Mouse (Mus musculus) lung, embryonic 14.5 days (tissue): ENCODE measurements around the gene Ercc6. TPM values are rescaled to one million over a fixed set of nuclear protein-coding genes. Genes with fewer than 3 reads are reported as not detected.

ENCODE experiments used
- ATAC-seq: fragments of 200-750 bp; cut with Nextera tagmentation; 2 replicates; pipeline ENCODE4 v1.8.0; 2017; ENCODE audit warnings: mild to moderate bottlenecking, moderate TSS enrichment, moderate library complexity; ENCODE audit not compliant: insufficient read depth
- DNase-seq: peaks from one replicate; pipeline ENCODE4 v3.0.0-alpha.2; 2015
- H3K27ac ChIP-seq: fragments of 300-500 bp; sonication (generic); 2 replicates; pipeline ENCODE4 v1.5.1; 2014; ENCODE audit warnings: low read depth, mild to moderate bottlenecking, moderate library complexity
- H3K27me3 ChIP-seq: fragments of 300-500 bp; sonication (generic); 2 replicates; pipeline ENCODE4 v1.6.1; 2014; ENCODE audit warnings: low read length, control low read depth; ENCODE audit not compliant: insufficient read depth
- H3K36me3 ChIP-seq: fragments of 300-500 bp; sonication (generic); 2 replicates; pipeline ENCODE4 v1.6.1; 2014; ENCODE audit warnings: control low read depth; ENCODE audit not compliant: insufficient read depth
- H3K4me1 ChIP-seq: fragments of 300-500 bp; sonication (generic); 2 replicates; pipeline ENCODE4 v1.6.1; 2014; ENCODE audit warnings: antibody characterized with exemption, control low read depth; ENCODE audit not compliant: insufficient read depth
- H3K4me2 ChIP-seq: fragments of 300-500 bp; sonication (generic); 2 replicates; pipeline ENCODE4 v1.6.1; 2014; ENCODE audit warnings: mild to moderate bottlenecking
- H3K4me3 ChIP-seq: fragments of 300-500 bp; sonication (generic); 2 replicates; pipeline ENCODE4 v1.5.1; 2014; ENCODE audit warnings: low read depth, low read length
- H3K9ac ChIP-seq: fragments of 300-500 bp; sonication (generic); 2 replicates; pipeline ENCODE4 v1.6.1; 2014
- H3K9me3 ChIP-seq: fragments of 300-500 bp; sonication (generic); 2 replicates; pipeline ENCODE4 v1.6.1; 2016; ENCODE audit warnings: low read depth, low read length, control low read depth
- CTCF ChIP-seq: IDR thresholded peaks from 2 replicates; pipeline ENCODE4 v1.5.1; 2016; ENCODE audit warnings: antibody characterized with exemption, low read depth
- WGBS: fragments of 180-500 bp; shearing (Covaris S2); extraction: QIAGEN DNeasy Blood & Tissue Kit; methylation state at CpG from one replicate; pipeline ENCODE4 v1.1.7; 2014; 5-methylcytosine and 5-hydroxymethylcytosine counted together
- polyA plus RNA-seq: library from polyadenylated mRNA; unstranded; fragments of >200 nt; fragmentation: Nextera tagmentation; extraction: Ambion mirVana; gene quantifications from 2 replicates; pipeline ENCODE4 v1.2.1, GENCODE M21; 2014

Ercc6 gene
- polyA plus RNA-seq, 1 experiment from 2014 or later = 18.8 TPM

DNA sequence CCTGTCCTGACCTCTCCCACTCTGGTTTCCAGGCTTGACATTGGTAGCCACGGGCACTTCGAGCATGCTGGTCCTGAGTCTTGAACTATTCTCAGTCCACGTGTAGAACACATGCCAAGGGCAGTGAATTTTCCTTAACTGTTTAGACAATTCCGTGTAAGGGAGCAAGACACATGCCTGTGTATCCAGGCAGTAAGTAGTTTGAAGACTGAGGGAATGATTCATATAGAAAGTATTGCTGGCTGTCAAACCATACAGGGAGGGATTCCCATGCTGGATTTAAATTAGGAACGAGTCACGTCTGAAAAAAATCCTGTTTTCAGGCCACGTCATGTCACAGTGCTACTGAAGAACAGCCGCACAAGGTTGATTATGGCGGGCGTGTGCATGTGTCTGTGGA is 7.0 kb upstream of the Ercc6 start:
- TF ChIP-seq CTCF = no peak
- DNase-seq (no peak), ATAC-seq (no peak)
- no peaks in the 10 kb centered on the region for H3K4me1 ChIP-seq
- WGBS = 80% methylated on average over 10 of the region's 10 CpGs
- no peaks in the 10 kb centered on the region for H3K36me3 ChIP-seq
- no peaks in the 10 kb centered on the region for H3K9me3 ChIP-seq
- H3K4me3 ChIP-seq = no peak overlapping the region
- H3K9ac ChIP-seq = no peak overlapping the region
- no peaks in the 10 kb centered on the region for H3K27me3 ChIP-seq
- H3K27ac ChIP-seq = no peak overlapping the region
- no peak overlapping the region for H3K4me2 ChIP-seq

DNA sequence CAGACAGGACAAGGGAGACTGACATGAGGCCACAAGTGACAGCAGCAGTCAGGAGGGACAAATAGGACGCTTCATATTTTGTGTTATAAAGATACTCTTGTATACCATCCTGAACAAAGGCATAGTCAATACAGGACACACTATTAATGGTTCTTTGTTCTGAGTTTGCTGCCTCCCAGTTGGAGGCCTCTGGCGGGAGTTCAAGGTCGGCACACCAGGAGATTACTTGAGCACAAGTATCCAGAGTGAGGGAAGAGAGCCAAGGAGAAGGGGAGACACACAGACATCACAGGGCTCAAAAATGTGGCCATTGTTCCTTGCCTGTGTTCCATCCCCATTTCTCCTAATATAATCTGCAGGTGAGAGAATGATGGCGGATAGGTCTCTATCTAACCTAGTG is 6.1 kb upstream of the Ercc6 start:
- Histone ChIP-seq H3K27me3 (no peaks in the 10 kb centered on the region), H3K4me3 (no peak overlapping the region), H3K27ac (no peak overlapping the region), H3K4me1 (no peaks in the 10 kb centered on the region), H3K9me3 (no peaks in the 10 kb centered on the region), H3K36me3 (no peaks in the 10 kb centered on the region), H3K4me2 (no peak overlapping the region), H3K9ac (no peak overlapping the region)
- TF ChIP-seq CTCF = no peak
- ATAC-seq = no peak
- no peak for DNase-seq
- WGBS = 85% methylated on average over 4 of the region's 4 CpGs

DNA sequence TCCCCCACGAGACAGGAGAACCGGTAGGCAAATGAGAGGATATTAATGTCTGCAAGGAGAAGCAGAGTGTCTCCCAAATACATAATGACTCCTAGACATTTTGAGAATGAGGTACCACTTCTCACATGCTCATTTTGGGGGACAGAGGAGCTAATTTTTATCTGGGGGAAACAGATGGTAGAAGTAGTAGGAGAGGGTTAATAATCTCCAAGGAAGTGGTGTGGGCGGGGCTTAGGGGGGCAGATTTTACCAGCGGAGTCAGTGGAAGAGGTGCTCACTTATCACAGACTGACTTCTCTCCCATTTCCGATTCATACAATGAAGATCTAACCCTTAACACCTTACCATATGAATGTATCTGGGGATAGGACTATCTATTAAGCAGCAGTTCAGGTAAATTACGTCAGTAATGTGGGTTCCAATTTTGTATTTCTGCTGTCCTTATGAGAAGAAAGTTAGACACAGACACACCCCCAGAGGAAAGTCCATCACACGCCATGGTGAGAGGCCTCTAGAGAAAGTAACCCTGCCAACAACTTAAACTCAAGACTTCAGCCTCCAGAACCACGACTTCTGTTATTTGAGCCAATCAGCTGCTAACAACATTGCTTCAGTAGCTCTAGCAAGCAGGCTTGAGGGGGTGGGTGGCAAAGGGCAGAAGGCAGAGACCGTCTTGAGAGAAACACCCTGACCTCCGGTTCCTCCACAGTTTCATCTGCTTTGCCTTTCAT is 5.1 kb upstream of the Ercc6 start:
- Histone ChIP-seq H3K27ac (no peak overlapping the region), H3K4me2 (no peak overlapping the region), H3K9ac (no peak overlapping the region), H3K27me3 (no peaks in the 10 kb centered on the region), H3K4me3 (no peak overlapping the region), H3K9me3 (no peaks in the 10 kb centered on the region), H3K36me3 (no peaks in the 10 kb centered on the region), H3K4me1 (no peaks in the 10 kb centered on the region)
- ATAC-seq = no peak
- no peak for DNase-seq
- WGBS = 41% methylated on average over 10 of the region's 10 CpGs
- TF ChIP-seq CTCF = no peak

DNA sequence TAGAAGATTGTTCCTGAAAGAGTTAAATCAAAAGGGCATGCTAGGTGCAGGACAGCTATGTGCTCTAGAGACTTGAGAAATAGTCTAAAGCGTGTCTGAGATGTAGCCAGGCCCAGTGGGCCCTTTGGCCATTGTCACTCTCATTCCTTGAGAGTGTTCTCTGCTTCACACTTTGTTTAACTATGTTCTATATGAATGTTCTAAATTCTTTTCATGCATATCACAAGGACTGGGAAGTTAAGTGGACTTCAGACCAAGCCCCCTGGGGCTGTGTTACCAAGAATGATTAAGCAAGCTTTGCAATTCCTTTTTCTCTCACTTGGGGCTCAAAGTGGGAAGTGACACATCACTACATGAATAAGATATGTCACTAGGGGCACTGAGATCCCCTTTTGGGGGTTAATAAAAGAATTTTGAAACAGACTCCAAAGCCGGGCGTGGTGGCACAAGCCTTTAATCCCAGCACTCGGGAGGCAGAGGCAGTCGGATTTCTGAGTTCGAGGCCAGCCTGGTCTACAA is 3.8 kb upstream of the Ercc6 start:
- no peak overlapping the region for H3K4me3 ChIP-seq
- 79% methylated on average over 6 of the region's 6 CpGs for WGBS
- TF ChIP-seq CTCF = no peak

DNA sequence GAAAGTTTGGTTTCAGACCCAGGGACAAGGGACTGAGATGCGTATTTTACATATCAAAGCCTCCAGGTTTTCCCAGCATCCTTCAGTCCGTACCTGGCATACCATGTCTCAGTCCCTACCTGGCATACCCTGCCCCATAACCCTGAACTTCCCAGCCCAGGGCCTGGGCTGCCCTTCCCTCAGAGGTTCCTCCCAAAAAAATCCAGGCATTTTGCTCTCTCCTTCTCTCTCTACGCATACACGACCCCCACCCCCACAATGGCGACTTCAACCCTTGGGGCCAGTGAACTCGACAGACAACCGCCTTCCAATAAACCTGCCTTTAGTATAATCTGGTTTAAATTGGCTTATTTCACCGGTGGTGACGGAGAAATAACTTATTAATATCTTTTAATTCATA is 409 bp upstream of the Ercc6 start:
- Histone ChIP-seq H3K9ac (peak overlapping the region; percentile 73), H3K36me3 (peaks cover 12% of the 10 kb centered on the region), H3K4me3 (peak overlapping the region; percentile 74), H3K4me2 (peak overlapping the region; percentile 85), H3K9me3 (no peaks in the 10 kb centered on the region), H3K4me1 (peaks cover 10% of the 10 kb centered on the region; the same call in 1 of the 2 replicates), H3K27me3 (no peaks in the 10 kb centered on the region), H3K27ac (no peak overlapping the region)
- no peak for TF ChIP-seq CTCF
- DNase-seq (no peak), ATAC-seq (peak; percentile 25; the same call in 1 of the 2 replicates)
- WGBS = 46% methylated on average over 9 of the region's 9 CpGs

More for the DNA sequence above, 3.8 kb upstream of the Ercc6 start:
- Histone ChIP-seq H3K9me3 (no peaks in the 10 kb centered on the region), H3K27ac (no peak overlapping the region), H3K9ac (no peak overlapping the region), H3K4me2 (no peak overlapping the region), H3K36me3 (no peaks in the 10 kb centered on the region), H3K27me3 (no peaks in the 10 kb centered on the region), H3K4me1 (peaks cover 6% of the 10 kb centered on the region; the same call in 1 of the 2 replicates)
- DNase-seq (no peak), ATAC-seq (no peak)

DNA sequence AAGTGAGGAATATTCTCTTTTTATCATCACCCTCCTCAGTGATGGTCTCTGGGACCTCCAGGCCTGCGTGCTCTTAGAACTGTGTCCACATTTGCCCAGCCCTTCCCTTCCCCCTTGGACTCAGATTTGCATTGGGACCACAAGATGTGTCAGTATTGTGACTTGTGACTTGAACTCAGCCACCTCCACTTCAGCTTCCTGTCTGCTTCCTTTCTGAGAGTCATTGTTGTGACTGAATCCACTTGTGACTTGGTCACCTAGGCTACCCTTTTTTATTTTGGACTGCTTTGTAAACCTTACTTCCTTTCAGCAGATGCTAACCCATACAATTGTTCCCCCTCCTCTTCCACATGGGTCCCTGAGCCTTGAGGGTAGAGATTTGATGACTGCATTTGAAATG is 2.8 kb downstream of the Ercc6 start:
- 76% methylated on average over 1 of the region's 1 CpGs for WGBS
- Histone ChIP-seq H3K36me3 (peaks cover 41% of the 10 kb centered on the region), H3K27ac (no peak overlapping the region), H3K4me3 (no peak overlapping the region), H3K4me2 (no peak overlapping the region), H3K4me1 (peaks cover 10% of the 10 kb centered on the region; the same call in 1 of the 2 replicates), H3K9me3 (no peaks in the 10 kb centered on the region), H3K27me3 (no peaks in the 10 kb centered on the region), H3K9ac (no peak overlapping the region)
- DNase-seq (peak; percentile 9), ATAC-seq (no peak)
- TF ChIP-seq CTCF = no peak

DNA sequence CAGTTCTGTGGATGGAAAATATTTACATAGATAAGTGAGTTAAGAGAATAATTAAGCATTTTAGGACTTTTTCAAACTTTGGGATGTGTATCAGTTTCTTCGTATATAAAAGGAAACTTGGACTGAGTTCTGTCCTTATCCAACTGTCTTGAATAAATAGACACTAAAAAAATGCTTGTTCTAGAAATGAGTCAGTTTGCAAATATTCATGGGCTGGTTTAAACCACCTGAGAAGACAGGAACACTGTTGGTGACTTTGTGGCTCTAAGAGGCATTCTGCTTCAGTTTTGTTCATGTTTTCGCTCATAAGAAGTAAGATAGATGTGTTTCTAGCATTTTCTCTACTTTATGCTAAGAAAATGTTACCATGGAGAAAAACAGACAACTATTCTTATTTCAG is 5.2 kb downstream of the Ercc6 start:
- no peak overlapping the region for H3K4me2 ChIP-seq
- DNase-seq (no peak), ATAC-seq (no peak)
- no peaks in the 10 kb centered on the region for H3K9me3 ChIP-seq
- H3K4me3 ChIP-seq = no peak overlapping the region
- H3K36me3 ChIP-seq = peaks cover 54% of the 10 kb centered on the region
- no peaks in the 10 kb centered on the region for H3K27me3 ChIP-seq
- H3K9ac ChIP-seq = no peak overlapping the region
- TF ChIP-seq CTCF = no peak
- H3K4me1 ChIP-seq = peaks cover 10% of the 10 kb centered on the region; the same call in 1 of the 2 replicates
- WGBS = 88% methylated on average over 2 of the region's 2 CpGs
- H3K27ac ChIP-seq = no peak overlapping the region
